In genomic region chr3:89107545-89107944, GRCm38 (mm10) we compare ENCODE assay signal across 25 mouse cellular contexts. TPM values are rescaled to one million over a fixed set of nuclear protein-coding genes. Genes with fewer than 3 reads are reported as not detected.
"Had no signal": no experiment of that assay in that cellular context is flagged by ENCODE, and none has a peak within 500 bp of the region (broad histone marks: within the 10 kb centered on the region; RNA-seq: fewer than 3 reads in every experiment).

No protein-coding gene starts in this region.

- H3K4me3 ChIP-seq: midbrain, embryonic 10.5 days; midbrain, embryonic 12.5 days; myocyte; neural tube, embryonic 13.5 days; neural tube, embryonic 15.5 days had no signal

- ATAC-seq: midbrain, embryonic 16.5 days had no signal

- H3K4me2 ChIP-seq: lung, embryonic 14.5 days; midbrain, embryonic 12.5 days; neural tube, embryonic 13.5 days; neural tube, embryonic 15.5 days had no signal

- DNase-seq: lung, adult 18-20 months; lung, embryonic 14.5 days; lung, postnatal 10 days; lung, postnatal 4 days; midbrain, embryonic 14.5 days; retina, postnatal 1 day; right cerebral cortex, adult 18-20 months; right cerebral cortex, postnatal 25 days; right cerebral cortex, postnatal 4 days; spleen, adult 18-20 months; thymus, adult 18-20 months; thymus, postnatal 14 days; thymus, postnatal 36 days had no signal

- H3K27ac ChIP-seq: midbrain, embryonic 10.5 days; midbrain, embryonic 12.5 days; neural tube, embryonic 13.5 days; neural tube, embryonic 15.5 days had no signal

- H3K9ac ChIP-seq: lung, embryonic 14.5 days; midbrain, embryonic 12.5 days; neural tube, embryonic 13.5 days; neural tube, embryonic 15.5 days had no signal

- H3K27me3 ChIP-seq: midbrain, embryonic 12.5 days; neural tube, embryonic 13.5 days; neural tube, embryonic 15.5 days had no signal

- H3K36me3 ChIP-seq: midbrain, embryonic 10.5 days; midbrain, embryonic 12.5 days; neural tube, embryonic 13.5 days; neural tube, embryonic 15.5 days had no signal

- H3K9me3 ChIP-seq: midbrain, embryonic 10.5 days; midbrain, embryonic 12.5 days; neural tube, embryonic 13.5 days; neural tube, embryonic 15.5 days had no signal

RNA-seq across cellular contexts. Expression of gene Gm43738, which starts 6.6 kb away (rescaled TPM):
- total RNA-seq: megakaryocyte-erythroid progenitor cell, adult 5-6 weeks had no signal
- polyA plus RNA-seq: lung, embryonic 14.5 days; lung, embryonic 16.5 days; midbrain, embryonic 10.5 days; midbrain, embryonic 12.5 days; midbrain, embryonic 14.5 days; midbrain, embryonic 16.5 days; neural tube, embryonic 11.5 days; neural tube, embryonic 13.5 days; neural tube, embryonic 15.5 days; small intestine, adult 2 months; stomach, embryonic 14.5 days; thymus, postnatal 0 days had no signal

RNA-seq across cellular contexts. Expression of gene Pklr, which starts 28.4 kb away (rescaled TPM):
- polyA plus RNA-seq: myocyte; thymus, postnatal 0 days had no signal
